Mouse (Mus musculus): ENCODE data around the gene Gm28308.

The Gm28308 gene

GRCm38 (mm10) chr6:52246916-52247315 lies 33.8 kb upstream of the Gm28308 start:
- no peak for DNase-seq (ENCODE audit: low spot score)

DNA sequence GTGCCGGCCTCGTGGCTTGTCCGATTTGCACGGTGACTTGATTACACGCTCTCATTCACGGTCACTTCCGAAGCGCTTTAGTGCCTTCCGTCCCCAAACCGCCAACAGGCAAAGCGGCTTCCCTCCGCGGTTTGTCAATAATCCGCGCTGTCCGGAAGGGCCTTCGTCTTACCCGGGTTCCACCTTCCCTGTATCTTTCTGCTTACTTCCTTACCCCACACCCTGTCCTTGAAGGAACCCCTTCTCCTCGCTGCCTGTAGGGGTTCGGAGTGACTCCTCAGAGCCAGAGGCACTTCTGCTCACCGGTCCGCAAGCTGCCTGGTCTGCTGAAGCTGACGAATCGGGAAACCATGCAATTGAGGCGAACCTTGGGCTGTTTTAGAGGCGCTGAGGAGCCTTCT lies 33.3 kb upstream of the Gm28308 start:
- DNase-seq (ENCODE audit: low spot score): no peak

- no peak for DNase-seq (ENCODE audit: low spot score)
Measured at GRCm38 (mm10) chr6:52245757-52246142, 32.6 kb upstream of the Gm28308 start, which contains the start of gene Hoxa11. Gene Hoxa11, minus strand, starts transcription at chr6:52245810.

DNA sequence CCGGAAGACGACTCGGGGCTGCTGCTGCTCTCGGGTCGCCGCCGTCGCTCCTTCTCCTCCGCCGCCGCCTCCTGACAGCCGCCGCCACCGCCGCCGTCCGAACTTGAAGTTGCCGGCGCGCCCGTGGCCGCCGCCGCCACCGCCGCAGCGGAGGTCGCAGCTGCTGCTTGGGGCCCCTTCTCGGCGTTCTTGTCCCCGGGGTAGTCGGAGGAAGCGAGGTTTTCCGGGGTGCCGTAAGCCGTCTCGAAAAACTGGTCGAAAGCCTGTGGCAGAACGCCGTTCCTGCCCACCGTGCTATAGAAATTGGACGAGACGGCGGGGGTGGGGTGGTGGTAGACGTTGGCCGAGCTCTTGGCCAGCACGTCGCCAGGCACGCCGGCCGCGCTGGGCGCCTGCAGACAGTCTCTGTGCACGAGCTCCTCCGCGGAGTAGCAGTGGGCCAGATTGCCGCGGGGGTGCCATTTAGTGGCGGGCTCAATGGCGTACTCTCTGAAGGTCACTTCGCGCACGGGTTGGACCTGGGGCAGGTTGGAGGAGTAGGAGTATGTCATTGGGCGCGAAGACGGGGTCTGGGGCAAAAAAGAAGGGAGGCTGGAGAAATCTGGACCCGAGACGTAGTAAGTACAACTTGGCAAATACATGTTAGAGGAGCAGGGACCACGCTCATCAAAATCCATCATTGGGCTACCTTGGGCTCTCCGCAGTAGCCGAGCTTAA lies 32.1 kb upstream of the Gm28308 start:
- no peak for DNase-seq (ENCODE audit: low spot score)

DNA sequence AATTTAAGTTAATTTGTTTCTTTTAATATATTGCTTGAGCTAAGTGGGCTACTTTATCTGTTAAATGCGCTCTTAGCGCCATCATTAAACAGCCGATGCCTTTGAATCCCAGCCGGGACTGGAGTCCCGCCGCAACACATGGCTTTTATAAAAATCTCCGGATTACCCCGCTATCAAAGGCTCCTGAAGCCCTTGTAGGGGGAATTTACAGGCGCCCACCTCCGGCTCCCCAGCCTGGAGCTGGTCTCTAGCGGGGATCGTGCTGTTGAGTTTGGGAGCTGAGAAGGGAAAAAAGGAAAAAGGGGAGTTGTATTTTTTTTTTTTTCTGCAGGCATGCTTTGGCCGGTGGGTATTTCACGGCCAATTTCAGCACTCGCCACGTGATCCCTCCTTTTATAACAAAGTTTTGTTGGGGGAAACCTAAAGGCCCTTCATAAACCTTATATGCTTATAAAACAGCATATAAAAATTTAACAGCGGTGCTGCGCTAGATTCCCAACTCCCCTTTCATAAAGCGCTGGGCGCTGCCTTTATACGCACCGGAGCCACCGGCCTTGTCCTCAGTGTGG lies 31.4 kb upstream of the Gm28308 start:
- DNase-seq (ENCODE audit: low spot score): no peak

- no peak for DNase-seq (ENCODE audit: low spot score)
Measured at GRCm38 (mm10) chr6:52243681-52244121, 30.6 kb upstream of the Gm28308 start.

DNA sequence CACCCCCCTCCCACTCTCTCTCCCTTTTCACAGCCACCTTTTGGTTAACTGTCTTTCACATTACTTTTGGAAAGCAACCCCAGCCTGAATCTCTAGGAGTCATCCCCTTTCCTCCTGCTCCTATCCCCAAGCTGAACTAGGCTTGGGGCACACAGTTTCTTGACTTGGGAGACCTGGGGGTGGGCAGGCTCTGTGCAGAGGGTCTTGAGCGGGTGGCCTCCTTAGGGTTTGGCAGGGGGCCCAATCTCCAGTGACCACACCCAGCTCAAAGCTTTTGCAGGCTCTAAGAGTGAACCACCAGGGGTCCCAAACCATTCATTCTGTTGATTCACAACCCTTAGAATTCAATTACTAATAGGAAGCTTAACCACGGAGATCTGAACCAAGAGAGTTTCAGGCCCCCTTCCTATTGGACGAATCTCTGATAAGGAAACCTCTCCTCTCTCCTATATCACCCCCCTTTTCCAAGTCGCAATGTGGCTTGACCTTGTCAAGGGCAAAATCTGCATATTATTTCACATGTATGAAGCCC lies 29.7 kb upstream of the Gm28308 start:
- no peak for DNase-seq (ENCODE audit: low spot score)

GRCm38 (mm10) chr6:52241001-52241621 lies 28.0 kb upstream of the Gm28308 start:
- no peak for DNase-seq (ENCODE audit: low spot score)

DNA sequence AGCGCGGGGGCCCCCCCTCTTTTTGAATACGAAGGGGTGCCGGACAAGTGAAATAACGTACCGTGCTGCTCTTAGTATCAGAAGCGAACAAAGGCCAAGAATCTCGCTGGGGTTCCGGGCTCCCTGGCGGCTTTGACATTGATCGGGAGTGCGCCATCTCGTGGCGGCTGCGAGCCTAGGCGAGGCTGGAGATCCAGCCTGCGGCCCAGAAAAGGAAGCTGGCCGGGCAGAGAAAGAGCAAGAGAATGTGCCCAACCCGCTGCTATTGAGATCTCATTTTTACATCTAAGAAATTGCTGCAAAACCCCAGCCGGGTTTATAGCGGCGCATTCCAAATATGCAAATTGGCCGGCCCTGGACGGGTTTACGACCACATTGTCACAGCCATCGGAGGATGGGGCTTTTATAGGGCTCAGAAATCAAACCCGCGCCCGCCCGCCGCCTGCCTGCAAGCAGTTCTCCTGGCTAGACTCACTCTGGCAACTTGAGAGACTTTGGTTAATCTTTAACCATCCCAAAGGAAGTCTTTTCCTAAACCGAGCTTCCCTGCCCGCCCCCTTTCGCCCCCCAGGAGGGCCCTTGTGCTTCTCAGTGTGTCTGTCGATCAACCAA lies 27.4 kb upstream of the Gm28308 start, which contains the start of gene Hoxa10:
Gene Hoxa10 (minus strand): TSS at position 466 of the 612 bp plus-strand sequence.
- DNase-seq (ENCODE audit: low spot score): no peak

GRCm38 (mm10) chr6:52239625-52240388 lies 26.7 kb upstream of the Gm28308 start:
- DNase-seq (ENCODE audit: low spot score): no peak

- no peak for DNase-seq (ENCODE audit: low spot score)
Measured at GRCm38 (mm10) chr6:52238976-52239375, 25.8 kb upstream of the Gm28308 start.

GRCm38 (mm10) chr6:52238155-52238545 lies 25.0 kb upstream of the Gm28308 start:
- DNase-seq (ENCODE audit: low spot score): no peak

DNA sequence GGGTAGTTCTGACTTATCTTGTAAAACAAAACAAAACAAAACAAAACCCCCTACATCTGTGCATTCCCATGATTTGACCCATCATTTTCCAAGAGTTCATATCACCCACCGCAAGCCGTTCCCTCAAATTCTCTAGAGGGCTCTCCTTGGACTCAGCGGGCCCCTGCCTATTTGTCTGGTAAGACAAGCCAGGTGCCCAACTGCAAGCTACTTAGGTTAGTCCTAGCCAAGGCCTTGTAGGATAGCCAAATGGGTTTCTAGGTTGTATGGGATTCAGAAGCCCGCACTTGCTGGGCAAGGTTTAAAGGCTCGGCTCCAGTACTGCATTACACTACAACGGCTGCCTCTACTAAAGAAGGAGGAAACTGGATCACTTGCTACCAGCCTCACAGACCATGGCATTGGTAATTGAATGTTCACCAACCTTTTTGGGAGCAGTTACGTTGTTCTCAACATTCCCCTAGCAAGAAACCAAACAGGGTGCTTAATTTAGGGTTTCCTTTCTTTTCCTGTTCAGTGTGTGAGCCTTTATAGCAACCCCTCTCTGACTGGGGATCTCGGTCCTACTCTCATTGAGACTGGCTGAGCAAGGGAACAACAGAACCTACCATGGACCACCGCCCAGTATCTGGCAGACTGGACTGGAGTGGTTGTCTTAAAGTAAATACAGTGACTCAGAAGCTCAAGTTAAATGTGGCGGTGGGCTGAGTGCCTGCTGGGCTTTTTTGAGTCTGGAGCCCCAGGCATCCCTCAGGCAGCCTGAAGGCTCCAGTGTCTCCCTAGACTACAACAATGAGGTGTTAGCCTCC lies 24.4 kb upstream of the Gm28308 start:
- DNase-seq (ENCODE audit: low spot score): no peak

- DNase-seq (ENCODE audit: low spot score): no peak
Measured at GRCm38 (mm10) chr6:52236806-52237205, 23.7 kb upstream of the Gm28308 start.

DNA sequence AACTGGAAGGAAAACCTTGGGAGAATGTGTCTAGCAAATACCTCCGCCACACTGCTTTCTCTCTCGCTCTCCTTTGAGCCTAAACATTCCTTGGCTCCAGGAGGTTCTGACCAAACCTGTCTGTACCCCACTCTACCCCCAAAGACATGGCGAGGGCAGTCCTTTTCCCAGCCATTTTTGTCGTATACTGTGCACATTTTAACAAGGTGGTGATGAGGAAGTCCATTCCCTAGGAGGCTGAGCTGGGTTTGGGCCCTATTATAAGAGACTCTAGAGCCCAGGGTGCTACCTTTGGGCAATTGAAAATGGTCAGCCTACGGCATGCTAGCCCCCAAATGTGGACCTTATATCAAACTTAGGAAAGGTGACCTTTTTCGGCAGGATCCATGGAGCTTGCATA lies 22.7 kb upstream of the Gm28308 start:
- no peak for DNase-seq (ENCODE audit: low spot score)

GRCm38 (mm10) chr6:52235267-52235666 lies 22.1 kb upstream of the Gm28308 start:
- DNase-seq (ENCODE audit: low spot score): no peak

GRCm38 (mm10) chr6:52234428-52235140 lies 21.4 kb upstream of the Gm28308 start:
- DNase-seq (ENCODE audit: low spot score): no peak

DNA sequence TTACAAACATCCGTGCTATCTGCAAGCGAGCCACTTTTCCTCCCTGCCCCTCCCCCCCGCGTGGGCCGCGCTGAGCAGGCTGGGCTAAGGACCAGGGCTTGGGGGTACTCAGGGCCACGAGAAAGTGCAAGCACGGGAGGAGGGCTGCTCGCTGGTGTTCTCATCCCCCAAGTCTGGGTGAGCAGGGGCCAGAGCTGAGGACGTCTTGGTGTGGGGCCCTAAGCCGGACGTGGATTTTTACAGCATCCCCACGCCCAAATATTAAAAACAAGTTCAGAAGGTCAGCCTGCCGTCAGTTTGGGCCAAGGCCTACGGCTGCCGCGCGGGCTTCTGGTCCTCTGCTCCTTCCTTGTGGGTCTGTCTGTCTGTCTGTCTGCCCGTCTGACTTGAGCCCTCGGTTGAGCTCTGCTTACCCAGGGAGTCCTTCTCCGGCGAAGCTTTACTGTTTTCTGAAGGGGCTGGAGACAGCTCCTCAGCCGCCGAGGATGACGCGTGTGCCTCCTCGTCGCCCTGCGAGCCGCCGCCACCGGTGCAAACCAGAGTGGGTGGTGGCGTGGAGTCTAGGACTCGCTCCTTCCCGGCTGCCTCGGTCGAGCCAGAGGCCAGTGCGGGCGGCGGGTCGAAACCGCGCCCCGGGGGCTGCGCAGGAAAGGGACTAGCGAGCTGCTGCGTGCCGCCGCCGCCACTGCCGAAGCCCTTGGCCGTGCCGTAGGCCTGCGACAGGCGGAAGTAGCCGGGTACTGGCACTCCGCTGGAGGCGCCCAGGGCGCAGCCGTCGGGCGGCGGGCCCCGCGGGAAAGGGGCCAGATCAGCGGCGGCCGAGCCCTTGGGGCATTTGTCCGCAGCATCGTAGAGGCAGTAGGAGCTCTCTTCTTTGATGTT lies 20.6 kb upstream of the Gm28308 start:
- DNase-seq (ENCODE audit: low spot score): no peak

GRCm38 (mm10) chr6:52232984-52233545 lies 19.9 kb upstream of the Gm28308 start:
- no peak for DNase-seq (ENCODE audit: low spot score)

All from left cerebral cortex, adult 11 months (tissue).